Mouse (Mus musculus) spleen, adult 2 months (tissue): ENCODE measurements around the gene Rtp1. TPM values are rescaled to one million over a fixed set of nuclear protein-coding genes. Genes with fewer than 3 reads are reported as not detected.

Source experiments
- DNase-seq, 2 experiments: peaks; one replicate each; pipeline versions ENCODE4 v3.0.0 to v3.0.0-alpha.2; 2012 to 2021; ENCODE audit warnings: low spot score in 2 of 2, low read depth in 1 of 2
- H3K27ac ChIP-seq: fragments of 200-500 bp; 2 replicates; pipeline ENCODE4 v1.5.1; 2012; ENCODE audit warnings: low read length, inconsistent platforms; ENCODE audit not compliant: insufficient read depth
- H3K27me3 ChIP-seq: fragments of 200-500 bp; 2 replicates; pipeline ENCODE4 v1.6.1; 2012; ENCODE audit warnings: mild to moderate bottlenecking, moderate library complexity, low read length, inconsistent platforms; ENCODE audit not compliant: control insufficient read depth, insufficient read depth
- H3K36me3 ChIP-seq: fragments of 200-500 bp; 2 replicates; pipeline ENCODE4 v1.6.1; 2012; ENCODE audit warnings: mild to moderate bottlenecking, low read length, inconsistent platforms; ENCODE audit not compliant: control insufficient read depth, insufficient read depth
- H3K4me1 ChIP-seq: fragments of 200-500 bp; 2 replicates; pipeline ENCODE4 v1.6.1; 2011; ENCODE audit warnings: inconsistent platforms; ENCODE audit not compliant: control insufficient read depth, insufficient read depth, insufficient read length
- H3K4me3 ChIP-seq: fragments of 200-500 bp; 2 replicates; pipeline ENCODE4 v1.5.1; 2011; ENCODE audit warnings: mild to moderate bottlenecking, inconsistent platforms; ENCODE audit not compliant: insufficient read depth, insufficient read length; ENCODE audit errors: extremely low read depth
- CTCF ChIP-seq: fragments of 200-500 bp; IDR thresholded peaks from 2 replicates; pipeline ENCODE4 v1.5.1; 2011; ENCODE audit warnings: mild to moderate bottlenecking, inconsistent platforms; ENCODE audit not compliant: insufficient read depth, insufficient read length, insufficient replicate concordance; ENCODE audit errors: extremely low read depth
- POLR2A ChIP-seq: fragments of 200-500 bp; IDR thresholded peaks from 2 replicates; pipeline ENCODE4 v1.6.1; 2011; ENCODE audit warnings: low read depth, low read length, inconsistent platforms
- WGBS: fragments of 180-500 bp; shearing (Covaris S2); methylation state at CpG from one replicate; pipeline ENCODE4 v1.1.7; 2018; 5-methylcytosine and 5-hydroxymethylcytosine counted together
- polyA plus RNA-seq: library from polyadenylated mRNA; depleted of rRNA; stranded (reverse); fragments of >200 nt; gene quantifications from 2 replicates; pipeline ENCODE4 v1.2.3, GENCODE M21; 2012; rRNA removed

Gene Rtp1
- polyA plus RNA-seq, result not detected in 2 replicates

DNA sequence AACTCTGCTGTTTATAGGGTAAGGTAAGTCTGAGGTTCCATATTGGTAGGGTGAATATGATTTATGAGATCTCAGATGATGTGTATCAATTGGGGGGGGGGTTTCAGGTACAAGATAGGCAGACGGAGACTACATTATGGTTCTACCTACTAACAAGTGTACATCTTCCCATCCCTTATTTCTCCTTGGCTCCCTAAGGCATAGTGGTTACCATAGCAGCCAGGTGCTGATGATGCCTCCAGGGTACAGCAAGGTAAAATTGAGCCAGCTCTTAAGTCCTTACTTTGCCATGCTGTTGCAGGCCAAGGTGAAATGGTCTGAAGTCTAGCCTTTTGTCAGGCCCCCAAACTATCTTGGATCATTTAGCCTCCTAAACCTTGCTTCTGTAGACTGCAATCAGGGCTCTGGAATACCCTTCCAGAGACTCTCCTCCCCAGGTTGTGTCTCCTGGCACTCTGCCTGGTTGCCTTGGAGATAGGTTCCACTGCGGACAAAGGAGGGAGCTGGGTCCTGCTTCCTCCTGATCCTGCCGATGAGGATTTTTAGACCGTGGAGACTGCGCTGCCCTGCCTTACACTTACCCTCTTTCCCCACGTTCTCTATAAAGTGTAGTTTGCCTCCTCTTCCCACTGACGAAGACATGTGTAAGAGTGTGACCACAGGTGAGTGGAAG is at the start of gene Rtp1:
TSS of gene Rtp1 (plus strand) at position 487 of the 673 bp plus-strand sequence.
- H3K36me3 ChIP-seq, result no peaks in the 10 kb centered on the region
- WGBS, result 81% methylated on average over 7 of the region's 7 CpGs
- no peak for DNase-seq
- no peaks in the 10 kb centered on the region for H3K4me1 ChIP-seq
- H3K4me3 ChIP-seq, result no peak within 1 kb of the TSS
- no peak within 1 kb of the TSS for H3K27ac ChIP-seq
- no peak for TF ChIP-seq CTCF
- no peak for TF ChIP-seq POLR2A
- no peaks in the 10 kb centered on the region for H3K27me3 ChIP-seq

DNA sequence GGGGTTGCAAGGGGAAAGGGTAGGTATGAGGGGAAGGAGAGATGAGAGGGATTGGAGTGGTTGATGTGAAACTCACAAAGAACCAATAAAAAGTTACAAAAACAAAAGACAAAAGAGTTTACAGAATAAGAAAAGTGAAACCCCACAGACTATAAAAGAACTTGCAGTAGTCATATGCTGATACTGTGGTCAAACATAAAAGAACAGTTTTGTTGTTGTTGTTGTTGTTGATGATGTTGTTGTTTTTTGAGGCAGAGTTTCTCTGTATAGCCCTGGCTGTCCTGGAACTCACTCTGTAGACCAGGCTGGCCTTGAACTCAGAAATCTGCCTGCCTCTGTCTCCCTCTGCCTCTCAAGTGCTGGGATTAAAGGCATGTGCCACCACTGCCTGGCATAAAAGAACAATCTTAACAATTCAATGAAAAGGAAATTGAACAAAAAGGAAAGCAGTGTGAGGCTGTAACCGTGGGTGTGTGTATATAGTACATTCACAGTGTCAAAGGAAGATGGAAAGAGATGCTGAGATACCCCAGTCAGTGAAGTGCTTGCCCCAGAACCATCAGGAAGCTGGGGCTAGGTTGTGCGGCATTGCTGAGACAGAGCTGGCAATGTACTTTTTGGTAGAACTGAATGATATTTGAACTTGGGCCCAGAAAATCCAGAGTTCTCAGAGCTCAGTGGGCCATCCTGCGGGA is 49.2 kb upstream of the Rtp1 start:
- H3K4me1 ChIP-seq, result peaks cover 9% of the 10 kb centered on the region
- no peak overlapping the region for H3K27ac ChIP-seq
- TF ChIP-seq CTCF (no peak), POLR2A (no peak)
- H3K27me3 ChIP-seq, result no peaks in the 10 kb centered on the region
- 73% methylated on average over 3 of the region's 3 CpGs for WGBS
- no peaks in the 10 kb centered on the region for H3K36me3 ChIP-seq
- H3K4me3 ChIP-seq, result no peak overlapping the region
- DNase-seq, result no peak

DNA sequence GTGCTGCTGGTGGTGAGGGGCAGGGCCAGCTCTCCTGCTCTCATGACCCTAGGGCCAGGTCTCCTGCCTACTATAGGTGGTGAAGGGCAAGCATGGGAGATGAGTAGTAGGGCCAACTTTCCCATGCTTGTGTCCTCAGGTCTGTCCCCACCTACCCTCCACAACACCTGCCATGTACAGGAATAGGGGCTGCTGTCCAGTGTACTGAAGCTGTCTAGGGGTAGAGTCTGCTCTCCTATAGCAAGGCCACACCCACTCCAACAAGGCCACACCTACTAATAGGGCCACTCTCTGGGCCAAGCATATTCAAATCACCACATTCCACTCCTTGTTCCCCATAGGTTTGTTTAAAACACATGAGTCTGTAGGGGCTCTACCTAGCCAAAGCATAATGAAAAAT is 44.6 kb upstream of the Rtp1 start:
- no peak for TF ChIP-seq CTCF
- Histone ChIP-seq H3K4me3 (no peak overlapping the region), H3K4me1 (no peaks in the 10 kb centered on the region), H3K27ac (no peak overlapping the region), H3K27me3 (no peaks in the 10 kb centered on the region), H3K36me3 (no peaks in the 10 kb centered on the region)
- no peak for DNase-seq

DNA sequence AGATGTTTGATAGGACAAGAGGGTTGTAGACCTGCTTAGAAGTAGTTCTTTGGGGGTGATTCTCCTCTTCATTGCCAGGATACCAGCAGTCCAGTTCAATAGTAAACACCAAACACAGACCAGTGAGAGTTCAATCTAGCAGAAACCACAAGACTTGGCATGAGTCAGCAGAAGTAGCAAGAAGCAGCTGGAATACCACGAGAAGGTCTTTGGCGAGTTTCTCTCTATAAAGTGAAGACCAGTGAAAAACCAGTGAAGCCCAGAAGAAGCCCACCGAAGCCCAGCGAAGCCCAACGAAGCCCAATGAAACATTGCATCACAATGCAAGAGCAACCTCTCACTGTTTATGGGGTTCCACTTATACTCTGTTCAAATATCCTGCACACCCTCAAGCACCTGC is 31.0 kb upstream of the Rtp1 start:
- TF ChIP-seq POLR2A, result no peak
- TF ChIP-seq CTCF, result no peak

DNA sequence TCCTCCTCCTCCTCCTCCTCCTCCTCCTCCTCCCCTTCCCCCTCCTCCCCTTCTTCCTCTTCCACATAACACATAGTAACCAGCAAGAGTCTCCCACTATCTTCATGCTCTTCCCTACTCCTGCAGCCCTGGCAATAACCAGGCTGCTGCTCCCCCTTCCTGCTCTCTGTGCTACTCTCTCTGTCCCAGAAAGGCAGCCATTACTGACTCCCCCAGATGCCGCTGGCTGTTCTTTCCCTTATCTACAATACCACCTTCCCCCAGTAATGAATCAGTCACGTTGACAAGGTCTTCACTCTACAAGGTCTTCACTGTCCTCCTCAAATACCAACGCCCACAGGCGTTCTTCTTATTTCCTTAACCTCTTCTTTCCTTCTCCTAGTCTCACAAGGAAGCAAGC is 27.5 kb upstream of the Rtp1 start:
- DNase-seq, result no peak
- 43% methylated on average over 4 of the region's 4 CpGs for WGBS
- H3K4me3 ChIP-seq, result no peak overlapping the region
- no peaks in the 10 kb centered on the region for H3K36me3 ChIP-seq
- TF ChIP-seq POLR2A (no peak), CTCF (no peak)
- H3K4me1 ChIP-seq, result no peaks in the 10 kb centered on the region; the same call in 1 of the 2 replicates
- no peaks in the 10 kb centered on the region for H3K27me3 ChIP-seq
- no peak overlapping the region for H3K27ac ChIP-seq

More for the DNA sequence above, 31.0 kb upstream of the Rtp1 start:
- Histone ChIP-seq H3K36me3 (no peaks in the 10 kb centered on the region), H3K27me3 (no peaks in the 10 kb centered on the region), H3K4me3 (no peak overlapping the region), H3K27ac (no peak overlapping the region), H3K4me1 (no peaks in the 10 kb centered on the region; the same call in 1 of the 2 replicates)
- 73% methylated on average over 5 of the region's 5 CpGs for WGBS
- DNase-seq, result no peak

DNA sequence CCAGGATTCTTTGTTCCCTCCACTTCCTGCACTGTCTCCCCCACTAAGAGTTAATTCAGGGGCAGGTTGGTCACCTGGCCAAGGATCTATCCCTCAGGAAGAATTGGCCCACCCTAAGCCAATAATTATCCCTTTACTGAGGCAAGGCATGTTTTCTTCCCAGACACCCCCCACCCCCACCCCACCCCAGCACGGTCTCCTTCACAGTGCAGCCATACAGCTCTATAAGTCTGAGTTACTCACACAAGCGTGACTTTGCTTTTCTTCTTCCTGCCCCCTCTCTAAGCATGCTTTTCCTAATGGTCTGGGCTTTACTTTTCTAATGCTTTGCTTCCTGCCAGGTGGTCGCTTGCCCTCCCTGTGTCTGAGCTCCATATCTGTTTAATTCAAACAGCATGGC is 27.0 kb upstream of the Rtp1 start:
- no peaks in the 10 kb centered on the region for H3K36me3 ChIP-seq
- no peak overlapping the region for H3K27ac ChIP-seq
- H3K4me3 ChIP-seq, result no peak overlapping the region
- 37% methylated on average over 3 of the region's 3 CpGs for WGBS
- no peaks in the 10 kb centered on the region for H3K27me3 ChIP-seq
- no peak for TF ChIP-seq CTCF
- TF ChIP-seq POLR2A, result no peak
- no peaks in the 10 kb centered on the region; the same call in 1 of the 2 replicates for H3K4me1 ChIP-seq
- no peak for DNase-seq
